Mouse (Mus musculus): ENCODE measurements at regions not wholly inside any gene's neighbourhood (a gene's known extent, or its start where the extent isn't known, plus 50 kb on each side); places are given as distances from the start of the nearest gene placed in this dataset.

GRCm38 (mm10) chr2:117865119-117865518 is 246.6 kb upstream of the Thbs1 start:
- no peak for DNase-seq (ENCODE audit: low spot score in 2 of 2)
- intact Hi-C loops (cut with DNase I): no loop called here

- intact Hi-C loops (cut with DNase I): no loop called here
Observed at GRCm38 (mm10) chr2:117866946-117867345, 244.7 kb upstream of the Thbs1 start.

DNA sequence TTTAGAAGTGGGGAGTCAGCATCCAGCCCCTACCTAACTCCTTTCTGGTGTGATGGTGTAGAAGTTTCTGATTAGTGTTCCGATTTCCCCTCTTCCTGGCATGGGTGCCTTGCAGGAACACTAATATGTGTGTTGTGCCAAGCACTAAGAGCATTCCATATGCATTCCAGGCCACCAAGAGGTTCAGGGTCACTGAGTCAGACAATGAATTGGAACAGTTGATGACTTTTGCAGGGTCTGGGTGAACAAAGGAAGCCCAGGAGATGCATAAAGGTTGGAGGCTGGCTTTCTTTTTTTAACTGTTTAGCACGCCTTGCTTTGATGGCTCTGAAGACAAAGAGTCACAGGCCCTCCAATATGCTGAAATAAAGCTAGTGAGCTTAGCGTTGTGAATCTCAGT is 244.3 kb upstream of the Thbs1 start:
- intact Hi-C loops (cut with DNase I): no loop called here
- no peak for DNase-seq (ENCODE audit: low spot score in 2 of 2)

More at GRCm38 (mm10) chr2:117866946-117867345, 244.7 kb upstream of the Thbs1 start:
- DNase-seq (ENCODE audit: low spot score in 2 of 2): peak in 1 of 2 experiments; percentile 4

DNA sequence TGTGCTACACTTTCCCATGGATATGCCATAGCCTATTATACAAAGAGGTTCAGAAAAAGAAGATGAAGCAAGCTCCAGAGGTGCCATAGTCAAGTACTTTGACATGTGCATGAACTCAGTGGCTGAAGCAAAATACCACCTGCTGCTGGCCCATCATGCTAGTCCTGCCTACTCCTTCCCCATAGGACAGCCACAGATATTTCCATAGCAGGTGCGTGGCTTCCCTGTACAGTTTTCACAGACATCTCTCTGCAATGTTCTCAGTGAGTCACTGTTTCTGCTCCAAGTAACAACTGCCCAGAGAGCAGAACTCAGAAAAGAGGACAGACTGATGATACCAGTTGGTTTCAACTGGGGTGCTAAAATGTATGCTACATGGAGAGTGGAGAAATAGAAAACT is 242.8 kb upstream of the Thbs1 start:
- no peak for DNase-seq (ENCODE audit: low spot score in 2 of 2)
- intact Hi-C loops (cut with DNase I): no loop called here

GRCm38 (mm10) chr2:117871507-117872282 is 240.0 kb upstream of the Thbs1 start:
- DNase-seq (ENCODE audit: low spot score in 2 of 2): no peak
- intact Hi-C loops (cut with DNase I): no loop called here

- intact Hi-C loops (cut with DNase I): no loop called here
- DNase-seq (ENCODE audit: low spot score in 2 of 2): no peak
Observed at GRCm38 (mm10) chr2:117877816-117878215, 233.9 kb upstream of the Thbs1 start.

- DNase-seq (ENCODE audit: low spot score in 2 of 2): no peak
- intact Hi-C loops (cut with DNase I): no loop called here
Observed at GRCm38 (mm10) chr2:117882136-117882535, 229.5 kb upstream of the Thbs1 start.

DNA sequence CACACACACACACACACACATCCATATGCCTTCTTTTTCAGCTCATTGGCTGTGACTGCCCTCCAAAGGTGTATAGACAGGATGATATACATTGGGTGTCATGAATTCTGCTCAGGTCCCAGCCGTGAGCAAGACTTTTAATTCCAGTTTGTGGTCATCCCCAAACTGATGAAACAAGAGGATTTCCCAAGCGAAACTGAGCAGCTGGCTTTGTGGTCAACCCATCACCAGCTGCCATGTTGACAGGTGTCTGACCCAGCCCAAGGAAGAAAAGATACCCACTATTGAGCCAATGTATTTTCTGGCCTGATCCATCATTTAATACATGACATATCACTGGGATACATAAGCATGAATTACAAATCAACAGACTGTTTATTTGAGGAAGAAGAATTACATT is 228.8 kb upstream of the Thbs1 start:
- DNase-seq (ENCODE audit: low spot score in 2 of 2): no peak
- intact Hi-C loops (cut with DNase I): no loop called here

- intact Hi-C loops (cut with DNase I): no loop called here
- DNase-seq (ENCODE audit: low spot score in 2 of 2): no peak
Observed at GRCm38 (mm10) chr2:117886516-117886915, 225.2 kb upstream of the Thbs1 start.

DNA sequence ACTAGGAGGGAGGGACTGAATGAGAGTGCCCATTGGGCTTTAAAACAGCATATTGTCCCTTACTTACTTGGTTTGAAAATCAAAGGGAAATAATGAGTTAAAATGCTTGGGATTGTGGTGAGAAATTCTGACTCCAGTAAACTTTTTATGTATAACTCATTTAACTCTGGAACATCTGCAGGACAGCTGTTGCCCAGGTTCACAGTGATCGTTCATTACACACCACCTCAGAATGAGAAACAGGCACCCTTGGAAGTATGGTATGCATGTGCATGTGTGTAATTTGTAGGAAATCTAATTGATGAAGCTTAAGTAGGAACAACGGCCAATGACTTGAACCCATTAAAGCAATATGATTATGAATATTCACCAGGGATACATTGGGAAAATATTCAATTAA is 210.4 kb upstream of the Thbs1 start:
- intact Hi-C loops (cut with DNase I): no loop called here
- DNase-seq (ENCODE audit: low spot score in 2 of 2): no peak

DNA sequence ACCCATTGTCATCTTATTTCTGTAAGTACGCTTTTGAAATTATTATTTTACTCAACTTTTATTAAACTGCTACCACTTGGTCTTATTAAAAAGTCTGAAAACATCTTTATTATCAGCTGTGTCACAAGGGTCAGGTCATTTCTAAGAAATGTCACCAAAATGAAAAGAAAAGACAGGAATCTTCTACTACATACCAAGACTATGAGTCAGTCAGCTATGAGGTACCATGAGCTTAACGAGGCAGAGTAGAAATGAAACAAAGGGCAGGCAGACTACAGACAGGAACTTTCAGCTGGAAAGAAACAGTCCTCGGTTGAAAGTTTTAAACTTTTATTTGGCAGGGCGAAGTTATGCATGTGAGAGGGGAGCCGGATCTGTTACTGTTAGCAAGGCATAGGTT is 208.8 kb upstream of the Thbs1 start:
- intact Hi-C loops (cut with DNase I): no loop called here
- DNase-seq (ENCODE audit: low spot score in 2 of 2): no peak

GRCm38 (mm10) chr2:117903705-117904104 is 208.0 kb upstream of the Thbs1 start:
- intact Hi-C loops (cut with DNase I): no loop called here
- DNase-seq (ENCODE audit: low spot score in 2 of 2): no peak

GRCm38 (mm10) chr2:117906509-117906908 is 205.2 kb upstream of the Thbs1 start:
- intact Hi-C loops (cut with DNase I): no loop called here
- no peak for DNase-seq (ENCODE audit: low spot score in 2 of 2)

DNA sequence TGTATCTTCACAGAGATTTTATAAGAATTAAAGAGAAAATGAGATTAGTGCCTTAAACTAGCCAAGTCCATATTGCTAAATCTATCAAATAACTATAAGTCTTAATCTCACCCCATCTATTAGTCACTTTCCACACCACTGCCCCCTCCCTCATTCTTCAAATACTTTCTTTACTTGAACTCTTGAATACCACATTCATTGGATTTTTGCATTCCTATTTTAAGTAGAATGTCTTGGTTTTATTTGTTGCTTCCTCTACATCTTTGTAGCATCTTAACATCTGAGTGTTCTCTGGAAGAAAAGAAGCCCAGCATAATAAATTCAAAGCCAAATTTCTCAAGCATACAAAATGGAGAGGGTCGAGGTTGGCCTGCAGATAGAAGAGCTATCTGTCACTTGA is 200.9 kb upstream of the Thbs1 start:
- DNase-seq (ENCODE audit: low spot score in 2 of 2): no peak
- intact Hi-C loops (cut with DNase I): no loop called here

DNA sequence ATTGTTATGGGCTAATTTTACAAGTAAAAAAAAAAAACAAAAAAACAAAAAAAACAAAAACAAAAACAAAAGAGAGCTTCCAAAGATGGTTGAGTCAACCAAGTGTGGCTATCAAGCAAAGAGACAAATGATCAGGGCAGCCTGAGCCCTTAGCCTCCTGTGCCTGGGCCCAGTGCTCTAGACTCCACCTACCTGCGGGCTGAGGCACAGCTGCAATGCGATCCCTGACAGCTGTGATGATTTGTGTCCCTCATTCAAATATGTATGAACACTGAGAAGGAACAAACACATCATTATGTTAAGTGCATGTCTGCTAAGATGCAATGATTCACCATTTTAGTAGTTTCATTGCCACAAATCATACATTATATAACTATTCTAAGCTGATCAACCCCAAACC is 199.0 kb upstream of the Thbs1 start:
- no peak for DNase-seq (ENCODE audit: low spot score in 2 of 2)
- intact Hi-C loops (cut with DNase I): no loop called here

DNA sequence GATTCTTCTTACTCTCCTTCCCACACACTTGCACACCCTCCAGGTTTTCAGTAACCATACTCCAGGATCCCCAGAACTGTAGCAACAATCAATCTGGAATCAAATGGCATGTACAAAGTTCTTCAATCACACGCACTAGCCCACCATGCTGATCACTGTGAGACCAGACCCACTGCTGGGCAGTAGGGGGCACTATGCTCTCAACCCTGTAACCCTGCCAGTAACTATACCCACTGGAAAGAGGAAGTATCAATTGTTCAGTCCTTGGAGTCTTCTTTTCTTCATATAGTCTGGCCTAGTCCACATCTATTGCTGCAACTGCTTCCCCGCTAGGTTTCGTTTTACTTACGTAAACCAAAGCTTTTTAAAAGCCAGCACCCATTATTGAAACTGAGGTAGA is 197.8 kb upstream of the Thbs1 start:
- DNase-seq (ENCODE audit: low spot score in 2 of 2): no peak
- intact Hi-C loops (cut with DNase I): no loop called here

- intact Hi-C loops (cut with DNase I): no loop called here
- DNase-seq (ENCODE audit: low spot score in 2 of 2): no peak
Observed at GRCm38 (mm10) chr2:117915821-117916220, 195.9 kb upstream of the Thbs1 start.

GRCm38 (mm10) chr2:117917181-117917580 is 194.5 kb upstream of the Thbs1 start:
- no peak for DNase-seq (ENCODE audit: low spot score in 2 of 2)
- intact Hi-C loops (cut with DNase I): no loop called here

DNA sequence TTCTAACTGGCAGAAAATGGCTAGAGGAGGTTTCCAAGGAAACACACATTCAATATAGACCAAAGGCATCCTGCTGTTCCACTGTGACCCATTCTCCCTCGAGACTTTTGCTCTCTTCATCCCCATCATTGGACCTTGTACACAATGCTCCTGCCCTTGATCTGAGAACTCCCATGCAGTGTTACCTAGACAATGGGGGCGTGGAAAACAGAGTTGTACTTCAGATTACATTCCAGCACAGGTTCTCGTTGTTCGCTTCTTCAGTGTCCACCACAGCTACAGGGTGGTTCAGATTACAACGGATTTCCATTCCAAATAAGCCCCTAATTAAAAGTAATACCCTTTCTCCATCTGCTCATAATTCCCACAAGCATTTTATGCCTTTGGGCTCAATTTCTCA is 186.8 kb upstream of the Thbs1 start:
- no peak for DNase-seq (ENCODE audit: low spot score in 2 of 2)
- intact Hi-C loops (cut with DNase I): no loop called here

DNA sequence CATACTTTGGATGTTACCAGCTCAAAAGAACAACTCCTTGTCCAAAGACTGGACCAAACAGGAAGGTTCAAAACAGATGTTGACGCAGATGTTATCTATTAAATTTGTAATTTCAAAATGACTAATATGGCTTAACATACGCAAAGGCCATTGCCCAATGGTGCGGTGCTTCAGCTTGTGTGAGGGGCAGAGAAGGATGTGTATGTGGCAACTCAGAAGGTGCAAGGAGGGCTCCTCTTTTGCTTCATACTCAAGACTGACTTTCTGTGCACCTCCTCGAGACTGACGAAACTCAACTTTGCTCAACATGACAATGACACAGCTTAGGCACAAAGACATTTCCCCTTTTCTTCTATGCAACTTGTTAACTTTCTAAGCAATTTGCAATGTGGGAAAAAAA is 186.3 kb upstream of the Thbs1 start:
- no peak for DNase-seq (ENCODE audit: low spot score in 2 of 2)
- intact Hi-C loops (cut with DNase I): no loop called here

DNA sequence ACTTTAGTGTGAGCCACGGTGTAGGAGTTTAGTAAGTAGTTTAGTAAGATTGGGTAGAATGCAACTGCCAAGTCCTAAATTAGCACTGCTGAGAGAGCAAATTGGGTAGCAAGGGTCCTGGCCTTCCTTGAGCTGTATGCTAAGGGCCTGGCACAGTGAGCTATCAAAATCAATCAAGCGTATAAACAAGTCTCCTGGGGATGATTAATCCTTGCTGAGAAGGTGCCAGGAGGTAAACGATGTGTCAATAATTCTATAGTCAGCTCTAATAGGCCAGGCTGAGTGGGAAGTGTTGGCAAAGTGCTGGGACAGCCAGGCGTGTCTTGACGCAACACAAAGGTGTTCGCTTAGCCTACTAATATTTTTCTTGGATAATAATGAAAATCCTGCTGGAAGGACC is 183.6 kb upstream of the Thbs1 start:
- no peak for DNase-seq (ENCODE audit: low spot score in 2 of 2)
- intact Hi-C loops (cut with DNase I): no loop called here

- no peak for DNase-seq (ENCODE audit: low spot score in 2 of 2)
- intact Hi-C loops (cut with DNase I): no loop called here
Observed at GRCm38 (mm10) chr2:117929586-117929985, 182.1 kb upstream of the Thbs1 start.

All from left cerebral cortex, postnatal 14 days (tissue).